Mouse (Mus musculus): Measurements from ENCODE around the gene Clip1.

DNA sequence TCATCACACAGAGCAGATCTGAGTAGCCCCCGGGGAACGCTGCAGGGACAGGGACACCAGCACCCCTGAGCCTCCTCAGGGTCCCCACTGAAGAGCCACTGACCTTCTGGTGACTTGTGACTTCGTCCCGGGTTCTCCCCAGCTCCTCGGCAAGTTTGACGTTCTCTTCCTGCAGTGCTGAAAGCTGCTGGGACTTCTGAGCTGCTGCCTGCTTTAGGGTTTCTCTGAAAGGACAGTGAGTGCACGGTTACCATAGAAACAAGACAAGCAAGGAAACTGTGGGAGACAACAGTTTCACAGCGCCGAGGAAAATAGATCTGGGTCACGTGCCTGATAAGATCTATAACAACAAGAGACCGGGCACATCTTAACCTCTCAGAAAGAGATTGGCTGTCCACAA lies 80.9 kb downstream of the Clip1 start:
- TF ChIP-seq CTCF (conservative IDR thresholded peaks at IDR 0.05; ENCODE audit: low read length), result no peak
- no peak for TF ChIP-seq POU5F1 (IDR thresholded peaks at IDR 0.05; ENCODE audit: borderline replicate concordance, low read length)

Data from E14TG2a.4 (cell line).